Mouse (Mus musculus) neural tube, embryonic 12.5 days (tissue): ENCODE data around the gene Apoc4. TPM values are rescaled to one million over a fixed set of nuclear protein-coding genes. Genes with fewer than 3 reads are reported as not detected.
A peak's percentile ranks its signal among the peaks of the same experiment; 100 is the strongest.

ENCODE experiments used
- ATAC-seq: fragments of 200-750 bp; cut with Nextera tagmentation; 2 replicates; pipeline ENCODE4 v1.8.0; 2017; ENCODE audit warnings: low read depth, mild to moderate bottlenecking, moderate TSS enrichment, moderate library complexity; ENCODE audit not compliant: low FRiP score
- H3K27ac ChIP-seq: fragments of 300-500 bp; sonication (generic); 2 replicates; pipeline ENCODE4 v1.5.1; 2016
- H3K27me3 ChIP-seq: fragments of 300-500 bp; sonication (generic); replicated peaks from 2 replicates; pipeline ENCODE4 v1.6.1; 2016; ENCODE audit warnings: mild to moderate bottlenecking
- H3K36me3 ChIP-seq: fragments of 300-500 bp; sonication (generic); 2 replicates; pipeline ENCODE4 v1.6.1; 2016; ENCODE audit warnings: mild to moderate bottlenecking
- H3K4me1 ChIP-seq: fragments of 300-500 bp; sonication (generic); 2 replicates; pipeline ENCODE4 v1.6.1; 2016
- H3K4me2 ChIP-seq: fragments of 300-500 bp; sonication (generic); replicated peaks from 2 replicates; pipeline ENCODE4 v1.6.1; 2016; ENCODE audit warnings: mild to moderate bottlenecking
- H3K4me3 ChIP-seq: fragments of 300-500 bp; sonication (generic); 2 replicates; pipeline ENCODE4 v1.5.1; 2016
- H3K9ac ChIP-seq: fragments of 300-500 bp; sonication (generic); 2 replicates; pipeline ENCODE4 v1.6.1; 2016; ENCODE audit warnings: mild to moderate bottlenecking
- H3K9me3 ChIP-seq: fragments of 300-500 bp; sonication (generic); 2 replicates; pipeline ENCODE4 v1.6.1; 2016; ENCODE audit warnings: mild to moderate bottlenecking
- WGBS: fragments of 180-500 bp; shearing (Covaris S2); methylation state at CpG from one replicate; pipeline ENCODE4 v1.1.7; 2016; 5-methylcytosine and 5-hydroxymethylcytosine counted together
- polyA plus RNA-seq: library from polyadenylated mRNA; unstranded; fragments of >200 nt; fragmentation: Nextera tagmentation; extraction: Ambion mirVana; gene quantifications from 2 replicates; pipeline ENCODE4 v1.2.1, GENCODE M21; 2016

Apoc4 gene
- polyA plus RNA-seq, 1 experiment from 2014 or later: not detected

DNA sequence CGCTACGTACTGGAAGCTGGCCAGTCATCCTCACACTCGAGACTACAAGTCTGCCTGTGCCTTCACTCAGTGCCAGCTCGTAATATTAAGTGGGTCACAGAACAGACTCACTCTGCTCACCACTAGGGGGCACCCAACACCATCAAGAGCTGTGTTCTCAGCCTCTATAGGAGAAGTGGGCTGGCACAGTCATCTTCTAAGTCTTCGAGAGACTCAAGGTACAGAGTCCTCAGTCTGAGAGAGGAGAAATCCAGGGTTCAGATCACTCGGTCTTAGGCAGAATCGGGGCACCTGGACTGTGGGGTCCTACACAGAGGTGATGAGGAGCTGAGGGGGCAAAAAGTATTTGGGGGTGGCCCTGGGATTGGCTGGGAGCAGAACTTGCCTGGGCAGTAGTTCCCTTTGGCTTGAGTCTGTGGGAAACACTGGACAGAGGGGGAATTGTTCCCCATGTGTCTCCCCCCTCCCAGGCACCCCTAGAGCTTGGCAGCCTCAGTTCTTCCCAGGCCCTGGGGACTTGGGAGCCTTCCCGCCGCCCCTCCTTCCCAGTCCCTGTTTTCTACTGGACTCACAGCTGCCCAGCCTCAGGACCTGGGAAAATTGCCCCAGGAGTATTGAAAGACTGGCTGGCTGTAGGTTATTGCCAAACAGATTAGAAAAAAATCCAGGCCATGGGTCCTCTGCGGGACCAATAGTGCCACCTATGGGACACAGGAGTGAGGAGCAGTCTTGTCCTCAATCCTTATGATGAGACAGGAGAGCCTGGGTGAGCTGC is 12.1 kb downstream of the Apoc4 start:
- no peak overlapping the region for H3K27ac ChIP-seq
- 8% methylated on average over 10 of the region's 10 CpGs for WGBS
- no peak overlapping the region for H3K4me3 ChIP-seq
- peak overlapping the region; percentile 37 for H3K4me2 ChIP-seq
- H3K9ac ChIP-seq: 0 out of 2 replicates have a peak overlapping the region, but pooled peaks have one; percentile 13
- peaks cover 8% of the 10 kb centered on the region for H3K4me1 ChIP-seq
- H3K36me3 ChIP-seq: no peaks in the 10 kb centered on the region
- peak; percentile 59; the same call in 1 of the 2 replicates for ATAC-seq
- no peaks in the 10 kb centered on the region for H3K9me3 ChIP-seq
- no peaks in the 10 kb centered on the region for H3K27me3 ChIP-seq

DNA sequence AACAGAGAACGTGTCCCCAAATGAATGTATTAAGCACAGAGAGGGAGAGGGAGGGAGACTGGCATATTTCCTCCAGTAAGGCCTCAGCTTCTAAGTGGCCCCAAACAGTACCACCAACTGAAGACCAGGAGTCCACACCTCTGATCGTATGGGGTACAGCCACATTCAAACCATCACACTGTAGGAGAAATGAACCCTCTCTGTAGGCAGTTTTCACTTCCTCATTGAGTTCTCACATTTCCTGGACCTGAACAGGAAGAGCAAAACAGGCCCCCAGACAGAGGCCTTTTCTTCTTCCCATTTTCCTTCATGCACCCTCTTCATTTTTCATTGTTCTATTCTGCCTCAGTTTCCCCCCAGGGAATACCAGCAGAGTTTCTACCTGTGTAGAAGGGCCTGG is 13.8 kb downstream of the Apoc4 start:
- no peak overlapping the region for H3K4me2 ChIP-seq
- H3K36me3 ChIP-seq: no peaks in the 10 kb centered on the region
- no peak overlapping the region for H3K4me3 ChIP-seq
- H3K9me3 ChIP-seq: no peaks in the 10 kb centered on the region
- H3K9ac ChIP-seq: no peak overlapping the region
- WGBS: 84% methylated on average over 2 of the region's 2 CpGs
- no peak for ATAC-seq
- no peak overlapping the region for H3K27ac ChIP-seq
- H3K4me1 ChIP-seq: peaks cover 23% of the 10 kb centered on the region
- no peaks in the 10 kb centered on the region for H3K27me3 ChIP-seq

DNA sequence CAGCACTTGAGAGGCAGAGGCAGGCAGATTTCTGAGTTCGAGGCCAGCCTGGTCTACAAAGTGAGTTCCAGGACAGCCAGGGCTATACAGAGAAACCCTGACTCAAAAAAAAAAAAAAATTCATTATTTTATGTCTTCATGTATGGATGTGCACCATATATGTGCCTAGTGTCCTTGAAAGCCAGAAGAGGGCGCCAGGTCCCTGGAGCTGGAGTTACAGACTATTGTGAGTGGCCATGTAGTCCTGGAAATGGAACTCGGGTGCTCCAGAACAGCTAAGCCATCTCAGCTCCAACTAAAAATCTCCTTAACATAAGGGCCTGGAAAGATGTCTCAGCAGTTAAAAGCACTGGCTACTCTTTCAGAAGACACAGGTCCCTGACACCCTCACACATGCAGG is 14.5 kb downstream of the Apoc4 start:
- 0 out of 2 replicates have a peak, but pooled peaks cover 4% of the 10 kb centered on the region for H3K36me3 ChIP-seq
- 69% methylated on average over 3 of the region's 3 CpGs for WGBS
- H3K4me1 ChIP-seq: peaks cover 23% of the 10 kb centered on the region
- no peak for ATAC-seq
- no peak overlapping the region for H3K9ac ChIP-seq
- H3K27me3 ChIP-seq: no peaks in the 10 kb centered on the region
- no peak overlapping the region for H3K4me2 ChIP-seq
- H3K27ac ChIP-seq: no peak overlapping the region
- no peaks in the 10 kb centered on the region for H3K9me3 ChIP-seq
- H3K4me3 ChIP-seq: no peak overlapping the region

DNA sequence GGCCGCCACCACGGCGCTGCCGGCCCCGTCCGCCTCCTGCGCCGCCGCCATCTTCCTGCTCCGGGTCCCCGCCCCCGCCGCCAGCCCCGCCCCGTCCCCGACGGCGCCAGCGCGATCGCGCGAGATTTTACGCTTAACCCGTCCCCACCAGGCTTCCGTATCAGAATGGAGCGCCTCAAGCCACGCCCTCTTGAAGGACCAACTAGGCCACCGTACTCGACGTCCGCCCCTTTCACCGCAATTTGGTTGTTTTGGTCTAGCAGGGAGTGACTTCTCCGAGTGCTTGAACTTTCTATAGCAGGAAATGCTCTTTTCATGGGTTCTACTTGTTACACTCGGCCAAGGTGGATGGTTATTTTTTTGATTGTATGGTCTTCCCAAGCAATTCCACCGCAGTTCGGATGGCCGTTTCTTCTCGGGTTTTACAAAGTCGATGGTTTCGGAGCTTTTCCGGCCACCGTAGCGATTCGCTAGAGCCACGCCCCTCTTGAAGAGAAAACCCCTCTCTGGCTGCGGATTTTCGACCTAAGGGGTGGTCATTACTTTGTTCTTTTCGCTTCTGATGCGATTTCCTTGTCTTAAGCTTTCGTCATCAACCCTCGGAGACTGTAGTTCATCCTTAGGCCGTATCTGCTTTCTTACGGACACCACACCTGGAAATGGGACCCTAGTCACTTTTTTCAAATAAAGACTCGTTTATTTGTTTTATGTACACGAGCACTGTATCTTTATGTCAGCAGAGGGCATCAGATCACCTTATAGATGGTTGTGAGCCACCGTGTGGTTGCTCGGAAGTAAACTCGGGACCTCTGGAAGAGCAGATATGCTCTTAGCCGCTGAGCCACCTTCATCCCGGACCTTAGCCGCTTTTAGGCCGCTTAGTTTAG is 16.1 kb downstream of the Apoc4 start, which contains the start of gene Clptm1:
TSS of gene Clptm1 (minus strand) at position 79 of the 887 bp plus-strand sequence.
- H3K4me2 ChIP-seq: peak within 1 kb of the TSS; percentile 71
- H3K9me3 ChIP-seq: no peaks in the 10 kb centered on the region
- under 1% methylated on average over 63 of the region's 63 CpGs for WGBS
- 0 out of 2 replicates have a peak, but pooled peaks cover 6% of the 10 kb centered on the region for H3K36me3 ChIP-seq
- H3K4me1 ChIP-seq: peaks cover 23% of the 10 kb centered on the region
- H3K4me3 ChIP-seq: peak within 1 kb of the TSS; percentile 95
- H3K27ac ChIP-seq: peak within 1 kb of the TSS; percentile 58
- H3K27me3 ChIP-seq: no peaks in the 10 kb centered on the region
- peak within 1 kb of the TSS; percentile 94 for H3K9ac ChIP-seq
- ATAC-seq: peak; percentile 88

DNA sequence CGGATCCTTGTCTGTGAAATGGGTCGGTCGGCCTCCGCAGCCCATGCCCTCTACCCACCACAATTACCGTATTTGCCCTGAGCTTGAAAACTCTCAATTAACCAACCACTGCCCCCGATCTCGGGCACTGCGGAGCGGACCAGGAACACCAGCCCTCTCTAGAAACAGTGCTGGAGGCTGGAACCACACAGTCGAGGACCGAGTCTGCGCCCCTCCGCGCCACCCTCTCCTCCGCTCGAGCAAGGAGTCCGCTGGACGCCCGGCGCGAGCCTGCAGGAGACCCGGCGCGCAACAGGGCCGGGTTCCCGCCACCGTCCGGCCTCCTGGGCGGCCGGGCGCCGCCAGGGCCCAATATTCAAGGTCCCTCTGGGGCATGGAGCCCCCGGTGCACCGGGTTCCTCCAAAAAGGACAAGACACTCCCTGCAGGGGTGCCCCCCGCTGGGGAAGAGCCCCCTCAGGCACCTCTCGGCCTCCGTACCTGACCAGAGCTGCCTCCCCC is 16.8 kb downstream of the Apoc4 start:
- H3K27me3 ChIP-seq: no peaks in the 10 kb centered on the region
- 0 out of 2 replicates have a peak overlapping the region, but pooled peaks have one; percentile 23 for H3K27ac ChIP-seq
- H3K4me3 ChIP-seq: peak overlapping the region; percentile 95
- peaks cover 23% of the 10 kb centered on the region for H3K4me1 ChIP-seq
- ATAC-seq: peak; percentile 55
- peaks cover 8% of the 10 kb centered on the region for H3K36me3 ChIP-seq
- peak overlapping the region; percentile 71 for H3K4me2 ChIP-seq
- no peaks in the 10 kb centered on the region for H3K9me3 ChIP-seq
- H3K9ac ChIP-seq: peak overlapping the region; percentile 94
- under 1% methylated on average over 37 of the region's 37 CpGs for WGBS

DNA sequence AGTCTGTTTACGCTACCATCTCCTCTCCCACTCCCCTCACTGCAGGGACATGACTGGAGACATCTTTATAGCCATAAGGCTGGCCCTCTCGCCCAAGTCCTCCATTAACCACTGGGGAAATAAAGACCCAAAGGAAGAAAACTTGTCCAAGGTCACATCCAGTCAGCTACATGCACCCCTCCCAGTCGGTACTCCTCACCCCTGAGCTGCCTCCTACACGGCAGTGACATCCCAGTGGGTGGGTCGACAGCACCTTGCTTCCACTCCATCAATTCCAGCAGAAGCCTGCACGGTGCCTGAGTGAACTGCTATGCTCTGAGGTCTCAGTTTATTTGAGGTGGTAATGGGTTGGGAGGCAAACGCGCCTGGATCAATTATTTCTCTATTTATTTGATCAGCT is 17.3 kb downstream of the Apoc4 start:
- no peak for ATAC-seq
- Histone ChIP-seq H3K27ac (no peak overlapping the region), H3K9ac (peak overlapping the region; percentile 94), H3K36me3 (peaks cover 8% of the 10 kb centered on the region), H3K4me1 (peaks cover 20% of the 10 kb centered on the region), H3K9me3 (no peaks in the 10 kb centered on the region), H3K4me3 (peak overlapping the region; percentile 95), H3K27me3 (no peaks in the 10 kb centered on the region), H3K4me2 (peak overlapping the region; percentile 71)
- WGBS: 15% methylated on average over 8 of the region's 8 CpGs

DNA sequence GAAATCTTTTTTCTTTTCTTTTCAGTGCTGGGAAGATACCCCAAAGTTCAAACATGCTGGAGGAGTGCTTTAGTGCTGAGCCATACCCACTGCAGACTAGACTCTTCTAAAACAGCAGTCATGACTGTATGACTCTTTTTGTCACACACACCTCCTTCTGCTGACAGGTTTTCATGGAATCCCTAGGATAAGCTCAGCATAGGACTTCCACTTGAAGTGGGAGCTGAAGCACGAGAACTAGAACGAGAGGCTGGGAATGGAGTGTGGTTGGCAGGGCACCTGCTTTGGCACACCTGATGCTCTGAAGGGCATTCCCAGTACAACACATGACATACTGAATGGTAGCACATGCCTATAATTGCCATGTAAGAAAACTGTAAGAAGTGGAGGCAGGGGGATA is 28.7 kb downstream of the Apoc4 start:
- H3K4me1 ChIP-seq: no peaks in the 10 kb centered on the region
- H3K9ac ChIP-seq: no peak overlapping the region
- H3K36me3 ChIP-seq: peaks cover 72% of the 10 kb centered on the region
- no peak overlapping the region for H3K27ac ChIP-seq
- H3K4me3 ChIP-seq: no peak overlapping the region
- no peak overlapping the region for H3K4me2 ChIP-seq
- H3K9me3 ChIP-seq: no peaks in the 10 kb centered on the region
- no peaks in the 10 kb centered on the region for H3K27me3 ChIP-seq
- ATAC-seq: no peak
- WGBS: 94% methylated on average over 2 of the region's 2 CpGs

DNA sequence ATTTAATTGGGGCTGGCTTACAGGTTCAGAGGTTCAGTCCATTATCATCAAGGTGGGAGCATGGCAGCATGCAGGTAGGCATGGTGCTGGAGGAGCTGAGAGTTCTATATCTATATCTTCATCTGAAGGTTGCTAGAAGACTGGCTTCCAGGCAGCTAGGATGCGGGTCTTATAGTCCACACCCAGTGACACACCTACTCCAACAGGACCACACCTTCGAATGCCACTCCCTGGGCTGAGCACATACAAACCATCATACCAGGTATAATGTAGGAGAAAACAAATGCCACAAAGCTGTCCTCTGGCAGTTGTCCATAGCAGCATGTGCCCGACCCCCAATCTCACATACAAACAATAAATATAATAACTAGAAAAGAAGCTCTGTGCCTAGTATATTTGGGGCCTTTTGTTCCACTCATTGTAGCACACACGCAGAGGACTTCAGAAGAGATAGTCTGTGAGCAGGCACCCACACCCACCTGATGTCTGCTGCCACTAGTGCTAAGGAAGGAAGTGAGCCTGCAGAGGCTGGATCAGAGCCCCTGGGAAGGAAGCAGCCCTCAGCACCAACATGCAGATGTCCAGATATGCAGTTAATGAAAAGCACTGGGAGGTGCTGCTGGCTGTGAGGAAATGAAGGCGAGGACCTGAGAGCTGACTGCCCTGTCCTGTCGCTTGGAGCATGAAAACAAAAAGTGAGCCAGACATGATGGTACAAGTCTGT is 30.1 kb downstream of the Apoc4 start:
- ATAC-seq: no peak
- Histone ChIP-seq H3K27me3 (no peaks in the 10 kb centered on the region), H3K36me3 (peaks cover 82% of the 10 kb centered on the region)

DNA sequence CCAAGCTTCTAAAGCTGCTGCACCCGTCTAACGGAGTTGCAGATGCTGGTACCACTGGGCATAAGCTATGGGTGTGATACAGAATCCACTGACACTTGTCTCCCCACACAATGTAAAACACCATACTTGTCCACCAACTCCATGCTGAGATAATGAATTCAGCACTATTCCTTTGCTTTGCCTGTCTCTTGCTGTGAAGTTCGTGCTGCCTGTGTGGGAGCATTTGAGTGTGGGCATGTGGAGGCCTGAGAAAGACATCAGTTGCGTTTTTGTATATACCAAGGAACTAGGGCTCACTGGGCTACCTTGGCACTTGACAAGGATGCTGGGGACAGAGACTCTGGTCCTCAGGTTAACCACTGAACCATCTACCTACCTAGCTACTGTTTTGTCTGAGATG is 40.1 kb downstream of the Apoc4 start:
- no peaks in the 10 kb centered on the region for H3K27me3 ChIP-seq
- H3K4me1 ChIP-seq: no peaks in the 10 kb centered on the region
- no peaks in the 10 kb centered on the region for H3K9me3 ChIP-seq
- no peak overlapping the region for H3K4me3 ChIP-seq
- WGBS: 94% methylated on average over 4 of the region's 4 CpGs
- H3K4me2 ChIP-seq: no peak overlapping the region
- no peak for ATAC-seq
- peaks cover 98% of the 10 kb centered on the region for H3K36me3 ChIP-seq
- no peak overlapping the region for H3K9ac ChIP-seq
- no peak overlapping the region for H3K27ac ChIP-seq

More for the DNA sequence above, 30.1 kb downstream of the Apoc4 start:
- no peak overlapping the region for H3K4me2 ChIP-seq
- no peak overlapping the region for H3K27ac ChIP-seq
- no peaks in the 10 kb centered on the region for H3K9me3 ChIP-seq
- H3K9ac ChIP-seq: no peak overlapping the region
- H3K4me3 ChIP-seq: no peak overlapping the region
- 96% methylated on average over 6 of the region's 6 CpGs for WGBS
- H3K4me1 ChIP-seq: no peaks in the 10 kb centered on the region

DNA sequence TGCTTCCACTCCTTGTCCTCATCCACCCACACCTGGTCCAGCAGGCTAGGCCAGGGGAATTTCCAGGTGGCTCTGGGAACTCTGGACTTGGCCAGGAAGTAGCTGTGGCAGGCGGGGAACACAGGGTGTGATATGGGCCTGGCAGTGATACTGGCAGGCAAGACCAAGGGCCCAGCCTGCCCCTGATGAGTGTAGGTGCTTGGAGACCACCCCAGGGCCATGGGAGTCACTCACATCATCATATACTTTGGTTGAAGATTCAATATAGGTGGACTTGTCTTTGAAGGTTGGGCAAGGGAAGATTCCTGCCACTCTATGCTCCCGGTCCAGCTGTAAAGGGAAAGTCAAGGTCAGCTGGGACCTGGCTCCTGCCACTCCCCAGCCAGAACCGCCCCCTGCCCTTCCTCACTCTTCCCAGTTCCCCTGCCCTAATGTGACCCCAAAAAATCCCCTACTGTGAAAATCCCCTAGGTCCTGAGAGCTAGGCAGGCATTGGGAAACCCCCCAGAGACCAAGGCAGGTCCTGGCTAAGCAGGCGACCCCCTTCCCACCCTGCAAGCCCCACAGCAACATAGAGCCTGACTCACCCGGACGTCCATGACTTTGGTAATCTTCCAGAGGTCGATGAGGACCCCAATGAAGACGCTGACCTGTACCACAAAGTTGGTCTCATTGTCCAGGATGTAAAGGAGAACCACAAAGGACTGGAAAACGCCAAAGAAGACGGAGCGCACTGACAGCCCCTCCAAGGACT is 46.0 kb downstream of the Apoc4 start:
- Histone ChIP-seq H3K9ac (no peak overlapping the region), H3K36me3 (peaks cover 83% of the 10 kb centered on the region), H3K4me2 (no peak overlapping the region), H3K4me1 (no peaks in the 10 kb centered on the region), H3K27ac (no peak overlapping the region), H3K4me3 (no peak overlapping the region), H3K27me3 (no peaks in the 10 kb centered on the region), H3K9me3 (no peaks in the 10 kb centered on the region)
- 86% methylated on average over 11 of the region's 11 CpGs for WGBS
- ATAC-seq: no peak

DNA sequence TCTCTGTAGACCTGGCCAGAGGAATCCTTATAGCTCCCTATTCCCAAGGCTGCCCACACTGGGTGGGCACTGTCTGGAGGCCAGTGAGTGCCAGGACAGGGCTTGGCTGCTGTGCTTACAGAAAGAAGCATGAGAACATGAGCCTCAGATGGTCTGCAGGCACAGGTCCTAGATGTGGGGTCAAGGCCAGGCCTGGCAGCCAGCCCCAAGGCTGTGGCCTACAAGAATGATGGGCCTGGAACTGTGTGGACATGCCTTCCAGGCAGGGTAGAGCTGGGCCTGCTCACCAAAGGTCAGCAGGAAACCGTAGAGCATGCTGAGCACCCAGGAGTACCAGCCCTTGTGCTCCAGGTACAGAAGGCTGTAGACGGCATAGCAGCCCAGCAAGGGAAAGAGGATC is 46.7 kb downstream of the Apoc4 start:
- 98% methylated on average over 2 of the region's 2 CpGs for WGBS
- Histone ChIP-seq H3K27me3 (no peaks in the 10 kb centered on the region), H3K27ac (no peak overlapping the region), H3K4me1 (no peaks in the 10 kb centered on the region; the same call in 1 of the 2 replicates), H3K4me3 (no peak overlapping the region), H3K9ac (no peak overlapping the region), H3K4me2 (no peak overlapping the region), H3K9me3 (no peaks in the 10 kb centered on the region), H3K36me3 (peaks cover 76% of the 10 kb centered on the region)
- no peak for ATAC-seq
